In genomic region chr2:149820201-149820600, GRCm38 (mm10) we compare ENCODE assay signal across 23 mouse cellular contexts. TPM values are rescaled to one million over a fixed set of nuclear protein-coding genes. Genes with fewer than 3 reads are reported as not detected.
A peak's percentile ranks its signal among the peaks of the same experiment; 100 is the strongest.
DNase-seq lines count a peak whose midpoint lies in the region; ATAC-seq and TF ChIP-seq lines count a peak whose summit lies in the region.
"Had no signal": no experiment of that assay in that cellular context is flagged by ENCODE, and none has a peak within 500 bp of the region (broad histone marks: within the 10 kb centered on the region; RNA-seq: fewer than 3 reads in every experiment).

No protein-coding gene starts in this region.

- 31% methylated on average over 2 of the region's 2 CpGs for WGBS in intestine, embryonic 14.5 days
- WGBS in intestine, embryonic 16.5 days = 40% methylated on average over 2 of the region's 2 CpGs
- 34% methylated on average over 2 of the region's 2 CpGs for WGBS in midbrain, embryonic 11.5 days
- 37% methylated on average over 2 of the region's 2 CpGs for WGBS in midbrain, embryonic 14.5 days
- 36% methylated on average over 2 of the region's 2 CpGs for WGBS in stomach, postnatal 0 days

- no peak overlapping the region for H3K4me3 ChIP-seq in intestine, embryonic 14.5 days (ENCODE audit: low read depth, low read length)
- H3K4me3 ChIP-seq in intestine, embryonic 16.5 days (ENCODE audit: low read length) = no peak overlapping the region
- no peak overlapping the region for H3K4me3 ChIP-seq in midbrain, embryonic 11.5 days (ENCODE audit: low read depth, low read length)
- no peak overlapping the region for H3K4me3 ChIP-seq in midbrain, embryonic 14.5 days (replicated peaks; ENCODE audit: low read depth, low read length)
- no peak overlapping the region for H3K4me3 ChIP-seq in stomach, postnatal 0 days (ENCODE audit: low read depth, low read length)
- H3K4me3 ChIP-seq: limb, embryonic 10.5 days; lung, embryonic 15.5 days had no signal

- no peaks in the 10 kb centered on the region for H3K4me1 ChIP-seq in intestine, embryonic 14.5 days (replicated peaks; ENCODE audit: control insufficient read depth, insufficient read depth, low read length)
- no peaks in the 10 kb centered on the region for H3K4me1 ChIP-seq in intestine, embryonic 16.5 days (ENCODE audit: control insufficient read depth, insufficient read depth, low read length)
- H3K4me1 ChIP-seq in midbrain, embryonic 11.5 days (ENCODE audit: control insufficient read depth, insufficient read depth, low read length) = no peaks in the 10 kb centered on the region
- no peaks in the 10 kb centered on the region for H3K4me1 ChIP-seq in midbrain, embryonic 14.5 days (ENCODE audit: control insufficient read depth, insufficient read depth, low read length)
- H3K4me1 ChIP-seq in stomach, postnatal 0 days (replicated peaks; ENCODE audit: control insufficient read depth, insufficient read depth) = no peaks in the 10 kb centered on the region
- H3K4me1 ChIP-seq: limb, embryonic 10.5 days; lung, embryonic 15.5 days had no signal

- H3K36me3 ChIP-seq in intestine, embryonic 14.5 days (ENCODE audit: control insufficient read depth, insufficient read depth, low read length) = no peaks in the 10 kb centered on the region
- no peaks in the 10 kb centered on the region for H3K36me3 ChIP-seq in intestine, embryonic 16.5 days (ENCODE audit: control insufficient read depth, insufficient read depth, low read length)
- H3K36me3 ChIP-seq in midbrain, embryonic 11.5 days (ENCODE audit: control insufficient read depth, insufficient read depth, low read length) = no peaks in the 10 kb centered on the region
- H3K36me3 ChIP-seq in midbrain, embryonic 14.5 days (ENCODE audit: control insufficient read depth, insufficient read depth, low read length) = no peaks in the 10 kb centered on the region
- no peaks in the 10 kb centered on the region for H3K36me3 ChIP-seq in stomach, postnatal 0 days (ENCODE audit: control insufficient read depth, insufficient read depth, low read length)
- H3K36me3 ChIP-seq: G1E; limb, embryonic 10.5 days; lung, embryonic 15.5 days had no signal

- H3K9ac ChIP-seq in intestine, embryonic 14.5 days (ENCODE audit: low read length) = no peak overlapping the region
- H3K9ac ChIP-seq in intestine, embryonic 16.5 days (ENCODE audit: low read depth, low read length) = no peak overlapping the region
- H3K9ac ChIP-seq in midbrain, embryonic 11.5 days (ENCODE audit: low read length) = no peak overlapping the region
- no peak overlapping the region for H3K9ac ChIP-seq in midbrain, embryonic 14.5 days (replicated peaks; ENCODE audit: low read length)
- H3K9ac ChIP-seq in stomach, postnatal 0 days (ENCODE audit: low read length) = no peak overlapping the region
- H3K9ac ChIP-seq: lung, embryonic 15.5 days had no signal

- no peak overlapping the region for H3K27ac ChIP-seq in intestine, embryonic 14.5 days (ENCODE audit: low read depth)
- H3K27ac ChIP-seq in intestine, embryonic 16.5 days (ENCODE audit: low read length) = no peak overlapping the region
- no peak overlapping the region for H3K27ac ChIP-seq in midbrain, embryonic 11.5 days (ENCODE audit: low read depth, low read length)
- H3K27ac ChIP-seq in midbrain, embryonic 14.5 days (replicated peaks; ENCODE audit: low read depth, low read length) = no peak overlapping the region
- no peak overlapping the region for H3K27ac ChIP-seq in stomach, postnatal 0 days (replicated peaks)
- H3K27ac ChIP-seq: limb, embryonic 10.5 days; lung, embryonic 15.5 days had no signal

- ATAC-seq in intestine, embryonic 14.5 days (replicated peaks; ENCODE audit: low FRiP score, low TSS enrichment, low read depth) = no peak
- no peak for ATAC-seq in intestine, embryonic 16.5 days
- 0 out of 2 replicates have a peak, but pooled peaks have one; percentile 30 for ATAC-seq in midbrain, embryonic 11.5 days (ENCODE audit: low FRiP score)
- no peak for ATAC-seq in midbrain, embryonic 14.5 days (ENCODE audit: low FRiP score, low TSS enrichment)
- ATAC-seq in stomach, postnatal 0 days (ENCODE audit: low FRiP score, low TSS enrichment) = no peak

- peak; percentile 19 for TF ChIP-seq CTCF in stomach, postnatal 0 days (IDR thresholded peaks at IDR 0.05; ENCODE audit: low read depth)

- DNase-seq in intestine, embryonic 14.5 days (ENCODE audit: low spot score) = peak; percentile 41
- DNase-seq in midbrain, embryonic 11.5 days (ENCODE audit: low spot score, missing footprints) = no peak
- DNase-seq in midbrain, embryonic 14.5 days = no peak
- peak; percentile 50 for DNase-seq in ZHBTc4 (ENCODE audit: low read depth, low spot score)
- DNase-seq in stomach, postnatal 0 days (ENCODE audit: low spot score) = no peak
- DNase-seq in right cerebral cortex, postnatal 4 days = no peak
- DNase-seq: cerebellum, adult 8-10 months; gastrocnemius, postnatal 10 days; heart, adult 18-20 months; kidney, adult 8-10 months; kidney, postnatal 14 days; right cerebral cortex, adult 18-20 months; spleen, adult 18-20 months; thymus, postnatal 36 days had no signal

- TF ChIP-seq EP300 in stomach, postnatal 0 days (optimal IDR thresholded peaks at IDR 0.05) = no peak

- H3K4me2 ChIP-seq in intestine, embryonic 14.5 days (ENCODE audit: low read length) = no peak overlapping the region
- no peak overlapping the region for H3K4me2 ChIP-seq in intestine, embryonic 16.5 days (ENCODE audit: low read depth, low read length)
- no peak overlapping the region for H3K4me2 ChIP-seq in midbrain, embryonic 11.5 days
- H3K4me2 ChIP-seq in midbrain, embryonic 14.5 days (ENCODE audit: low read length) = no peak overlapping the region
- no peak overlapping the region for H3K4me2 ChIP-seq in stomach, postnatal 0 days (replicated peaks; ENCODE audit: low read depth)
- H3K4me2 ChIP-seq: lung, embryonic 15.5 days had no signal

- H3K27me3 ChIP-seq in intestine, embryonic 14.5 days (replicated peaks; ENCODE audit: control insufficient read depth, insufficient read depth, low read length) = no peaks in the 10 kb centered on the region
- H3K27me3 ChIP-seq in intestine, embryonic 16.5 days (replicated peaks; ENCODE audit: control insufficient read depth, insufficient read depth, low read length) = no peaks in the 10 kb centered on the region
- H3K27me3 ChIP-seq in midbrain, embryonic 11.5 days (ENCODE audit: control insufficient read depth, insufficient read depth, low read length) = no peaks in the 10 kb centered on the region
- H3K27me3 ChIP-seq in midbrain, embryonic 14.5 days (ENCODE audit: control insufficient read depth, insufficient read depth, low read length) = no peaks in the 10 kb centered on the region
- no peaks in the 10 kb centered on the region for H3K27me3 ChIP-seq in stomach, postnatal 0 days (ENCODE audit: control insufficient read depth, insufficient read depth, low read length)
- H3K27me3 ChIP-seq: lung, embryonic 15.5 days had no signal

- no peaks in the 10 kb centered on the region for H3K9me3 ChIP-seq in intestine, embryonic 14.5 days (ENCODE audit: control insufficient read depth, low read length)
- H3K9me3 ChIP-seq in intestine, embryonic 16.5 days (ENCODE audit: control insufficient read depth, low read length) = no peaks in the 10 kb centered on the region
- no peaks in the 10 kb centered on the region for H3K9me3 ChIP-seq in midbrain, embryonic 11.5 days (ENCODE audit: control insufficient read depth, low read length)
- no peaks in the 10 kb centered on the region for H3K9me3 ChIP-seq in midbrain, embryonic 14.5 days (ENCODE audit: control insufficient read depth, low read length)
- H3K9me3 ChIP-seq in stomach, postnatal 0 days (ENCODE audit: control insufficient read depth, low read length) = no peaks in the 10 kb centered on the region
- H3K9me3 ChIP-seq: G1E; limb, embryonic 10.5 days; lung, embryonic 15.5 days had no signal

RNA-seq across cellular contexts. Expression of gene Syndig1, which starts 8.8 kb away (rescaled TPM):
- polyA plus RNA-seq in intestine, embryonic 14.5 days (2014; fragmentation: Nextera tagmentation; extraction: Ambion mirVana) = 9.8 and 11.4 TPM in 2 replicates
- polyA plus RNA-seq in intestine, embryonic 16.5 days (2015; fragmentation: Nextera tagmentation; extraction: Ambion mirVana) = 7.5 and 8.8 TPM in 2 replicates
- polyA plus RNA-seq in midbrain, embryonic 11.5 days (2014; fragmentation: Nextera tagmentation; extraction: Ambion mirVana) = 8.5 and 9.5 TPM in 2 replicates
- polyA plus RNA-seq in midbrain, embryonic 14.5 days (2014; fragmentation: Nextera tagmentation; extraction: Ambion mirVana) = 19.5 and 22.4 TPM in 2 replicates
- polyA plus RNA-seq in stomach, postnatal 0 days (2015; fragmentation: Nextera tagmentation; extraction: Ambion mirVana) = 6.3 and 7.2 TPM in 2 replicates
- polyA plus RNA-seq: C2C12; G1E; liver, adult 2 months had no signal

RNA-seq across cellular contexts. Expression of gene C530025M09Rik, which starts 10.8 kb away (rescaled TPM):
- polyA plus RNA-seq in intestine, embryonic 14.5 days (2014; fragmentation: Nextera tagmentation; extraction: Ambion mirVana) = not detected in 2 replicates
- not detected in 2 replicates for polyA plus RNA-seq in intestine, embryonic 16.5 days (2015; fragmentation: Nextera tagmentation; extraction: Ambion mirVana)
- polyA plus RNA-seq in midbrain, embryonic 11.5 days (2014; fragmentation: Nextera tagmentation; extraction: Ambion mirVana) = 0.33 TPM in 1 of 2 replicates, not detected in the other
- 0.57 and 1.0 TPM in 2 replicates for polyA plus RNA-seq in midbrain, embryonic 14.5 days (2014; fragmentation: Nextera tagmentation; extraction: Ambion mirVana)
- polyA plus RNA-seq in stomach, postnatal 0 days (2015; fragmentation: Nextera tagmentation; extraction: Ambion mirVana) = 0.21 TPM in 1 of 2 replicates, not detected in the other
- polyA plus RNA-seq: C2C12; forebrain, embryonic 11.5 days; G1E; heart, embryonic 14.5 days; limb, embryonic 10.5 days; liver, adult 2 months; neural tube, embryonic 11.5 days had no signal

Comparison
In these comparisons a context has a peak if more than half of its experiments do, and no peak if none do; other contexts are left out.
1. DNase-seq: peak in intestine, embryonic 14.5 days (single experiment) and ZHBTc4 (single experiment); none in midbrain, embryonic 11.5 days (single experiment), midbrain, embryonic 14.5 days (single experiment), stomach, postnatal 0 days (single experiment) and right cerebral cortex, postnatal 4 days (single experiment).